Mouse (Mus musculus) retina, postnatal 7 days (tissue): ENCODE data around the gene Nfx1.
"Not testable (repeated sequence)": the region's sequence is repeated elsewhere in the genome, so short reads cannot be mapped to it uniquely, and the experiment has no call there.

Experiments used
- DNase-seq: peaks from one replicate; pipeline ENCODE4 v3.0.0-alpha.2; 2012; ENCODE audit warnings: low read depth, low spot score

The Nfx1 gene

GRCm38 (mm10) chr4:40970842-40971701, at the start of gene Nfx1:
TSS of gene Nfx1 (plus strand) at chr4:40970906.
- peak; percentile 92 for DNase-seq

GRCm38 (mm10) chr4:40921288-40921687, 49.4 kb upstream of the Nfx1 start:
- no peak for DNase-seq

DNA sequence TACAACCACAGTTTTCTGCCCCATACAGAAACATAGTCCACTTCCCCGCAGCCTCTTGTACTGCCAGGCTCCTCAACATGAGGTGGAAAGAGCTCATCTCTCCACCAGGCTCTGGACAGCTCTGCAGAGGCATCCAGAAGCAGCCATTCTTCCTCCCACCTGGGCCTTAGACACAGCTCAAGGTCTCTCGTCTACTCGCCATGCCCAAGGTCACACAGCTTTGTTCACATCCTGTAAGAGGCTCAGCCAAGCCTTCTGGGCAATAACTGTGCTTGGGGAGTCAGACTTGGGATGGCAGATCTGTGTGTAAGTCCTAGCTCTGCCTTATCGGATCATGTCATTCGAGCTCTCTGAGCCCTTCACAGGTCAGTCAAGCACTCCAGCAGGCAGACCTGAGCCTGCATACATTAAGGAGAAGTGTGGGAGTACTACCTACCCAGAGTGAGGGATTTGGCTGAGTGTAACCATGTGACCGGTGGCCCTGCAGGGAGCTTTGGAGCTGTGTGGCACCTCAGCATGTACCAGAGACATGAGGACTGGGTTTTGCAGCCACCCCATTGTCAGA, 47.5 kb upstream of the Nfx1 start:
- no peak for DNase-seq

DNA sequence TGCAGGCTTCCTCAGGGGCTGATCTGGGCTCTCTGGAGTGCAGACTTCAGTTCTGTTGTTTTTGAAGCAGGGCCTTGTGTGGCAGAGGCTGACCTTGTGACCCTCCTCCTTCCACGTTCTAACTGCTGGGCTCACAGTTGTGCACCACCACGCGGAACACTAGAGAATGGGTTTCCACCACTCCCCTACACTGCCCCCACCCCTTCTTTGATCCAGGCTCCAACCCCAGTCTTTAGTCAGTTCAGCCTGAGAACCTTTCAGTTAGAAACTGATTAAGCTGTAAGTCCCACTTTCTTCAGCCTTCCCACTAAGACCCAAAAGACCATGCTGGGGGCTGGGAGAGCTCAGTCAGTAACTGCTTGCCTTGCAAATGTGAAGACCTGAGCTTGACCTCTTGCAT, 45.1 kb upstream of the Nfx1 start:
- DNase-seq: no peak

- no peak for DNase-seq
These were observed 41.7 kb upstream of the Nfx1 start for GRCm38 (mm10) chr4:40929046-40929445.

- no peak for DNase-seq
These were observed 37.0 kb upstream of the Nfx1 start for GRCm38 (mm10) chr4:40933694-40934093.

- DNase-seq: not testable (repeated sequence)
These were observed 36.3 kb upstream of the Nfx1 start for GRCm38 (mm10) chr4:40934369-40934768.

DNA sequence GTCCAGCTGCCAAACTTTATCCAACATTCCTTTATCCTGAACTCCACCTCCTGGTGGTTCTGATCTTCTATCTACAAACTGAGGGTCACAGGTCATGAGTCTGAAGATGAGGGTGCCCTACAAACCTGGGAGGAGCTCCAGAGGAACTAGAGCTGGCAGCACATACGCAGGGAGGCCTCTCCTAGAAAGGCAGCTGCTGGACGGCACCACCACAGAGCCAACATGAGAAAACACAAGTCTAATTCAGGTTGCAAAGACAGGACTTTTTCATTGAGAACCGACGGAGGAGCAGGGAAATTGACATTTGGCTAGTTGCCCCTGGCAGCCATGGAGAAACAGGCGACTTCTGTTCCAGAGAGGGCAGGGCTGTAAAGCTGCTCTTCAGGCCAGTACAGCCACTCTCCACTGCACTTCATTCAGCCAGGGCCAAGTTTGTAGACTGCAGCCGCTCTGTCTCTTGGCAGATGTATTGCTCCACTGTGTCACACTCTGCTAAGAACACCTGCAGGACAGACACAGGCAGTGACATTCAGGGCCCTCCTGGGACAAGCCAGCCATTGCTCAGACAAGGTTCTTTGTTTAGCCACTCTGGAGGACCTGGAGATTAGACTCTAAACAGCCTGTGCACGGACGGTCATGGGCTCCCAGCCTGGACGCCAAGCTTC, 34.4 kb upstream of the Nfx1 start:
- no peak for DNase-seq

DNA sequence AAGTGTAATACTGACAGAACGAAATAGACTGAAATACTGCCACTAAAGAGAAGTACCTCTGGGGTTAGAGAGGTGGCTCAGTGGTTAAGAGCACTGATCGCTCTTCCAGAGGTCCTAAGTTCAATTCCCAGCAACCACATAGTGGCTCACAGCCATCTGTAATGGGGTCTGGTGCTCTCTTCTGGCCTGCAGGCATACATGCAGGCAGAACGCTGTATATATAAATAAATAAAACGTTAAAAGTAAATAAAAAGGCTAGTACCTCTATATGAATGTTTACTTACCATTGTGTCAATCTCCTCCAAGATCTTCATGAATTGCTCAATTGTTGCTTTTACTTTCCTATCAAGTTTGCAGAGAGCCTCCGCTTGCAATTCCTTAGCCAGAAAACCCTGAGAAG, 31.9 kb upstream of the Nfx1 start:
- no peak for DNase-seq

DNA sequence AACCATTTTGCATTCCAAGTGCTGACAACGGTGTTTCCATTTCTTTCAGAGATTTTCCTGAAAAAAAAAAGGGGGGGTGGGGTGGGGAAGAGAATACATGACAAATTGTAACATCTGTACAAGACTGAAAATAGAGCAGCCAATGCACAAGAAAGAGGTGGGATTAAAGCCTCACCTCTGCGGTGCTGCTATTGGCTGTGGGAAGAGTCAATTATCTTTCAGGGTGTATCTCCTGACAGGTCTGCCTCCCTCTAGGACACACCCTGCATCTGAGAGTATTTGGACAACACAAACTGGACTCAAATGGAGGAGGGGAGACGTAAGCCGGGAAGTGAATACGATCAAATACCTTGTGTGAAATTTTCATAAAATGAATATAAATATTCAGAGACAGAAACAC, 27.1 kb upstream of the Nfx1 start:
- no peak for DNase-seq

- no peak for DNase-seq
These were observed 24.1 kb upstream of the Nfx1 start for GRCm38 (mm10) chr4:40946516-40947121.

DNA sequence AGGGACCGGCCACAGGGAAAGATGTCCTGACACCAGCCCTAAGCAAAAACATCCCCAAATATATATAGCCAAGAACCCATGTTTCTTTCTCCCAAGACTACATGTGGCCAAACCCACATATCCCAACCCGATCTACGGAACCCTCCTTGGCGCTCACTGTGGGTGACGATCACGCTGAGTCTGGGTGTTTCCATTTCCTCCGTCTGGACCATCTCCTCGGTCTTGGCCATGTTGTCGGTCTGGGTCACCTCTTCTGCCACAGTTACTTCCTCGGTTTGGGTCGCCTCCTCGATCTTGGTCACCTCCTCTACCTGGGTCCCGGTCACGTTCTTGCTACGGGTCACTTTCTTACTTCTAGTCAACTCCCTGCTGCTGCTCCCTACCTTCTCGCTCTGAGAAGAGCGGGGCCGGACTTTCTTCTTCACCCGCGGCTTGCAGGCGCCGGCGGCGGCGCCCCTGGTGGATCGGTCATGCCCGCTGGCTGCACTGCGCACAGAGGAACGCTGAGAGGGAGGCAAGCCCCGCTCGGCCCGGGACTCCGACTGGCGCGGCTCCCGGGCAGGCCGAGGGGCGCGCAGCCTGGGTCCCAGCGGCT, 23.0 kb upstream of the Nfx1 start:
- DNase-seq: no peak

DNA sequence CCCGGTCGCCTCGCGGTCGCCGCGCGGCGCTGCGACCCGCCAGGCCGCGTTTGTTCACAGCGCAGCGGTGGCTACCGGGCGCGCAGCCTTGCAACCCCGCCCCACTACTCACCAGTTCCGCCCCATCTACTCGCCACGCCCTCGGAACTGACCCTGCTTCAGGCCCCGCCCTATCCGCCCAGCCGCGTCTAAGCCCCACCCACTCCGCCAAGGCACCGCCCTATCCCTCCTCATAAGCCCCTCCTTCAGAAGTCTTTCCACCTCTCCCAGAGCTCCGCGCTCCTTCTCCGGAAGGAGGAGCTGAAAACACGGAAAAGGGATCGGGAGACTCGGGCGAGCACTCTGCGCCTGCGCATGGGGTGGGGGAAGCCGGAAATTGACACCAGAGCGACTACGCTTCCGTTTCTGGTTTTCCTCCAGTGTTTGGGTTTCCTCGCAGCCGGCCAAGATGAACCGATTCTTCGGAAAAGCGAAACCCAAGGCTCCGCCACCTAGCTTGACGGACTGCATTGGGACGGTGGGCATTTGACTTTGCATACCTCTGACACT, 22.5 kb upstream of the Nfx1 start, which contains the start of the genes Bag1 and Chmp5:
Gene Bag1, minus strand, starts transcription at position 135 of the 549 bp plus-strand sequence.
Gene Chmp5, plus strand, starts transcription at position 248 of the 549 bp plus-strand sequence.
- DNase-seq: peak; percentile 98

- DNase-seq: no peak
These were observed 17.2 kb upstream of the Nfx1 start for GRCm38 (mm10) chr4:40953521-40953920.

GRCm38 (mm10) chr4:40955942-40956341, 14.8 kb upstream of the Nfx1 start:
- no peak for DNase-seq

DNA sequence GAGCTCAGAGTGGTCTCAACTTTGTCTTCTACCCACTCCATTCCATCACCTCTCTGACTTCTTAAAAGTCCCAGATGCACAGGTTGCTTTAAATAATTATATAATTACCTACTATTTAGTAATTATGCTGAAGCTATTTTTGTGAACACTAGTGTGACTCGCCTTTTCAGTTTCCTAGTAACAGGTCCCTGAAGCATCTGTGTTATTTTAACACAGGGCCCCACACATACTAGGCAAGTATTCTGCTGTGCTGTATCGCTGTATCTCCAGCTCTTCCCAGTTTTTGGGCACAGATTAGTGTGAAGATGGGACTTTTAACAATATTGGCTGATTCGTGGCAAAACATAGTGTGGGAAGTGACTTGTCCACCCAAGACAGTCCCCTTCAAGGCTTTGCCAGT, 7.2 kb upstream of the Nfx1 start:
- no peak for DNase-seq

DNA sequence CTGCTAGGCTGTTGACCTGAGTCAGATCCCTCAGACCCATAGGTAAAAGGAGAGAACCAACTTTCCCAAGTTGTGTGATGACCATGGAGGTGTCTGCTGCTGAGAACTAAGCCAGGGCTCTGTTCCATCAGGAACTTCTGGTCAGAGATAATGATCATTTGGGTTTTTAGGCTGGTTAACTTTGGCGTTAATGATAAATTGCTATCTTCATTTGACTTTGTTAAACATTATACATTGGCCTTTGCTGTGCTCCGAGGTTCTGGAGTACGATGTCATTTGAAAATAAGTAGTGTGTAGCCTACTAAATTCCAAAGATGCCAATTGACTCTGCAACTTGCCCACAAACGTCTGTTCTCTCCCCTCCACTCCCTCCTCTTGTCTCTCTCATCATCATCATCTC, 1.5 kb upstream of the Nfx1 start:
- no peak for DNase-seq

GRCm38 (mm10) chr4:40969781-40970591, 720 bp upstream of the Nfx1 start:
- DNase-seq: peak; percentile 8

DNA sequence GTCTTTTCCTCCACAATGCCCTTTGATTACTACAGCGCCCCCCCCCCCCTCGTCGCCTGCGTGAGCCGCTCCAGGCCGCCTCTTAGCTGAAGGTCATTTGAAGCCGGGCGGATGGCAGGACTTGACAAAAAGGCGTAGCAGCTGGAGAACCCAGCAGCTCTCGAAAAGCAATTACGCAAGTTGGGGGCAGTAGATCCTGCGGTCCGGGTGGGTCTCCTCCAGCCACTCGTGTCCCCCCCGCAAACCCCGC, 189 bp upstream of the Nfx1 start:
- no peak for DNase-seq

- DNase-seq: peak; percentile 6
These were observed 1.0 kb downstream of the Nfx1 start for GRCm38 (mm10) chr4:40971744-40972143.

GRCm38 (mm10) chr4:40974011-40974410, 3.3 kb downstream of the Nfx1 start:
- no peak for DNase-seq
